Mouse (Mus musculus) liver, embryonic 15.5 days (tissue): ENCODE results near the gene Sim2. TPM values are rescaled to one million over a fixed set of nuclear protein-coding genes. Genes with fewer than 3 reads are reported as not detected.

Source experiments
- ATAC-seq: fragments of 200-750 bp; cut with Nextera tagmentation; 2 replicates; pipeline ENCODE4 v1.8.0; 2017; ENCODE audit warnings: moderate number of reproducible peaks, mild to moderate bottlenecking, moderate library complexity; ENCODE audit not compliant: insufficient read depth
- H3K27ac ChIP-seq: fragments of 300-500 bp; sonication (generic); replicated peaks from 2 replicates; pipeline ENCODE4 v1.5.1; 2015; ENCODE audit warnings: mild to moderate bottlenecking, inconsistent platforms
- H3K27me3 ChIP-seq: fragments of 300-500 bp; sonication (generic); 2 replicates; pipeline ENCODE4 v1.6.1; 2015; ENCODE audit warnings: mild to moderate bottlenecking, inconsistent platforms
- H3K36me3 ChIP-seq: fragments of 300-500 bp; sonication (generic); replicated peaks from 2 replicates; pipeline ENCODE4 v1.6.1; 2015; ENCODE audit warnings: moderate library complexity, mild to moderate bottlenecking, inconsistent platforms
- H3K4me1 ChIP-seq: fragments of 300-500 bp; sonication (generic); replicated peaks from 2 replicates; pipeline ENCODE4 v1.6.1; 2015; ENCODE audit warnings: inconsistent platforms
- H3K4me2 ChIP-seq: fragments of 300-500 bp; sonication (generic); 2 replicates; pipeline ENCODE4 v1.6.1; 2015; ENCODE audit warnings: moderate library complexity, mild to moderate bottlenecking, inconsistent platforms
- H3K4me3 ChIP-seq: fragments of 300-500 bp; sonication (generic); replicated peaks from 2 replicates; pipeline ENCODE4 v1.5.1; 2015; ENCODE audit warnings: mild to moderate bottlenecking, inconsistent platforms
- H3K9ac ChIP-seq: fragments of 300-500 bp; sonication (generic); 2 replicates; pipeline ENCODE4 v1.6.1; 2015; ENCODE audit warnings: moderate library complexity, mild to moderate bottlenecking, inconsistent platforms
- H3K9me3 ChIP-seq: fragments of 300-500 bp; sonication (generic); replicated peaks from 2 replicates; pipeline ENCODE4 v1.6.1; 2016; ENCODE audit warnings: inconsistent platforms
- WGBS: fragments of 180-500 bp; shearing (Covaris S2); methylation state at CpG from one replicate; pipeline ENCODE4 v1.1.7; 2015; ENCODE audit warnings: mixed read lengths; ENCODE audit not compliant: insufficient replicate concordance; 5-methylcytosine and 5-hydroxymethylcytosine counted together
- microRNA-seq: library from miRNA; unstranded; fragments of <30 nt; microRNA quantifications from one replicate; pipeline ENCODE4, GENCODE M21; 2016
- polyA plus RNA-seq: library from polyadenylated mRNA; unstranded; fragments of >200 nt; fragmentation: Nextera tagmentation; extraction: Ambion mirVana; gene quantifications from 2 replicates; pipeline ENCODE4 v1.2.1, GENCODE M21; 2015

Sim2 gene
- polyA plus RNA-seq, 1 experiment from 2014 or later, result not detected

DNA sequence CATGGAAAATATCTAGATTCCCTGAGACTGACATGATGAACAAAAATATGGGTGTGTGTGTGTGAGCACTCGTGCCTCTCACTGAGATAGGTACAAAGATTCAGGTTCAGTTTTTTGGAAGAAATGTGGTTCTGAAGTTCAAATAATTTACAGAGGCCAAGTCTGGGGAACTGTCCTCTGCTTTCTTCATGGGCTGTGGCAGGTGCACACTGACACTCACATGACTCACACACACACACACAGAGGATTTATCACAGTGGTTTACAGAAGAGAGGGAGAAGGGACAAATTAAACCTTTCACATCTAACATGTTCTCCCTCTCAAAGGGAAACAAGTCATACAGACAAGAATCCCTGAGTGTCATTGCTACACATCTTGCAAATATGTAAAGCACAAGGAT, 88.6 kb downstream of the Sim2 start:
- ATAC-seq, result no peak
- no peaks in the 10 kb centered on the region for H3K4me1 ChIP-seq
- H3K27ac ChIP-seq, result no peak overlapping the region
- no peaks in the 10 kb centered on the region for H3K27me3 ChIP-seq
- no peak overlapping the region for H3K9ac ChIP-seq
- no peaks in the 10 kb centered on the region for H3K9me3 ChIP-seq
- WGBS, result 58% methylated on average over 1 of the region's 1 CpGs
- no peaks in the 10 kb centered on the region for H3K36me3 ChIP-seq
- H3K4me3 ChIP-seq, result no peak overlapping the region
- no peak overlapping the region for H3K4me2 ChIP-seq

DNA sequence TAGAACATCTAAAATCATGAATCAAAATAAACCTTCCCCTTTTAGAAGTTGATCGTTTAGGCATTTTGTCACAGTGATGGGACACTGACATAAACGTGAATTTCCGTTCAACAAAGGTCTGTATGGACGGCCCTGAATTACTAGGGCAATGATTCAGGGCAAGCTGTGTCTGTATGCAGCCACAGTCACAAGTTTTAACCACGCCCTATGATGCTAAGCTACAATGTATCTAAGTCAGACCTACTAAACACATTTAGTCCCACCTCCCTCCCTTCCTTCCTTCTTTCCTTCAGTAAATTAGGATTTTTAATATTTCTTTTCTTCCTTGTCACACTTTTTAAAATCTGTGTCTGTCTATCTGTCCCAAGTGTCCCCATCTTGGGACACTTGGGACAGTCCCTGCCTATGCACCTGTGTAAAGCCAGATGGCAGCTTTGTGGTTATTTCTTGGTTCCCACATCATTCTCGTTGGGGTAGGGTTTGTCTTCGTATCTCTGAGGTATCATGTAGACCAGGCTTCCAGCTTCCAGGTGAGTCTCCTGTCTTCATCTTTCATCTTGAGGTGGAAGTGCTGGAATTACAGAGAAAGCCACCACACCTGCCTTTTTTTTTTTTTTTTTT, 90.7 kb downstream of the Sim2 start:
- H3K36me3 ChIP-seq, result no peaks in the 10 kb centered on the region
- 57% methylated on average over 7 of the region's 7 CpGs for WGBS
- H3K4me3 ChIP-seq, result no peak overlapping the region
- H3K9ac ChIP-seq, result no peak overlapping the region
- no peaks in the 10 kb centered on the region for H3K4me1 ChIP-seq
- ATAC-seq, result no peak
- H3K4me2 ChIP-seq, result no peak overlapping the region
- H3K27me3 ChIP-seq, result peaks cover 6% of the 10 kb centered on the region
- H3K9me3 ChIP-seq, result no peaks in the 10 kb centered on the region
- H3K27ac ChIP-seq, result no peak overlapping the region

Small RNAs within 50 kb of the gene (microRNA-seq; reads per million reads assigned to microRNA genes)
- gene Gm23062, result not detected

Other genes starting within 250 kb of the Sim2 start
- 40.1 and 40.3 TPM in 2 replicates for gene Chaf1b, start 201.0 kb upstream of the Sim2 start, polyA plus RNA-seq
- 2.2 and 3.9 TPM in 2 replicates for gene Cldn14, start 76.1 kb upstream of the Sim2 start, polyA plus RNA-seq
- 2.1 and 2.5 TPM in 2 replicates for gene Hlcs, start 228.6 kb downstream of the Sim2 start, polyA plus RNA-seq
- gene Ripply3, start 243.5 kb downstream of the Sim2 start, polyA plus RNA-seq, result 1.7 and 1.9 TPM in 2 replicates